Mouse (Mus musculus) testis, adult 2 months (tissue): Measurements from ENCODE around the gene Fkbp5.

ENCODE experiments used
- CTCF ChIP-seq: fragments of 200-500 bp; IDR thresholded peaks from 2 replicates; pipeline ENCODE4 v1.5.1; 2012; ENCODE audit warnings: low read depth, mild to moderate bottlenecking, inconsistent platforms, low read length, moderate library complexity; ENCODE audit not compliant: control insufficient read depth, insufficient read depth, insufficient replicate concordance
- POLR2A ChIP-seq: fragments of 200-500 bp; IDR thresholded peaks from 2 replicates; pipeline ENCODE4 v1.6.1; 2012; ENCODE audit warnings: low read depth, mild to moderate bottlenecking, inconsistent platforms, low read length, moderate library complexity; ENCODE audit not compliant: control insufficient read depth

GRCm38 (mm10) chr17:28524831-28525430 lies 7.6 kb upstream of the Fkbp5 start:
- no peak for TF ChIP-seq CTCF
- TF ChIP-seq POLR2A, result no peak
